Mouse (Mus musculus): ENCODE measurements around the gene Cd82. TPM values are rescaled to one million over a fixed set of nuclear protein-coding genes. Genes with fewer than 3 reads are reported as not detected.

Gene Cd82
- 467 TPM for polyA plus RNA-seq (2017; shearing (Covaris generic))

GRCm38 (mm10) chr2:93462760-93463159 lies at the start of gene Cd82:
Gene Cd82 (minus strand): TSS chr2:93463140.

Other genes starting within 250 kb of the Cd82 start
- gene Tspan18, start 128.6 kb downstream of the Cd82 start, polyA plus RNA-seq (2017; shearing (Covaris generic)): 0.05 TPM
- not detected for gene Gm10803, start 97.4 kb upstream of the Cd82 start, polyA plus RNA-seq (2017; shearing (Covaris generic))
- 0.04 TPM for gene Alx4, start 179.2 kb upstream of the Cd82 start, polyA plus RNA-seq (2017; shearing (Covaris generic))